Mouse (Mus musculus): ENCODE measurements around the gene Dbh. TPM values are rescaled to one million over a fixed set of nuclear protein-coding genes. Genes with fewer than 3 reads are reported as not detected.

The Dbh gene
- polyA plus RNA-seq, 1 experiment from 2014 or later = not detected

- H3K36me3 ChIP-seq (ENCODE audit: control insufficient read depth, insufficient read depth) = no peaks in the 10 kb centered on the region
- 40% methylated on average over 10 of the region's 10 CpGs for WGBS
- no peak overlapping the region for H3K4me3 ChIP-seq (replicated peaks; ENCODE audit: low read length)
- no peaks in the 10 kb centered on the region for H3K4me1 ChIP-seq (replicated peaks; ENCODE audit: control insufficient read depth, insufficient read depth, low read length)
- no peak for ATAC-seq
- H3K9ac ChIP-seq (replicated peaks; ENCODE audit: low read depth, low read length) = no peak overlapping the region
- H3K27ac ChIP-seq (ENCODE audit: low read length) = no peak overlapping the region
- H3K9me3 ChIP-seq (ENCODE audit: control insufficient read depth, low read length) = no peaks in the 10 kb centered on the region
- H3K4me2 ChIP-seq (ENCODE audit: low read length) = no peak overlapping the region
- H3K27me3 ChIP-seq (replicated peaks; ENCODE audit: control insufficient read depth, insufficient read depth, low read length) = no peaks in the 10 kb centered on the region
Measured at GRCm38 (mm10) chr2:27154466-27155185, 10.4 kb upstream of the Dbh start.

DNA sequence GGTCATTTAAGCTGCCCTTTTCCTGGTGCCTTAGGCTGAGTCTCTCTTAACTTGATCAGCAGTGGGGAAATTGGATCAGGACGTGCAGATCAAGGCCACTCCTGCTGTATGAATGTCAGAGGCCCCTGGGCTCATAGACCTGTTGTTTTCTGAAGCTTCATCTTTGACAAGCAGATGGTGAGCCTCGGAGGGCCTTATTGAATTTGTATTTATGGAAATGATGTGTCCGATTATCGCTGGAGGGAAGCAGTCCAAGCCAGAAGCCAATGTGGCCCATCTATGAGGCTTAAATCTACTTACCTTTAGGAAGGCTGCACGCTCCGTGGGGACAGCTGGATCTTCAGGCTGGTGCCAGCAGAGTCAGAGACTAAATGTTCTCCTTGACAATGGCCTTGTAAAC, 8.4 kb upstream of the Dbh start:
- no peaks in the 10 kb centered on the region for H3K4me1 ChIP-seq (replicated peaks; ENCODE audit: control insufficient read depth, insufficient read depth, low read length)
- no peak overlapping the region for H3K4me3 ChIP-seq (replicated peaks; ENCODE audit: low read length)
- H3K36me3 ChIP-seq (ENCODE audit: control insufficient read depth, insufficient read depth) = no peaks in the 10 kb centered on the region
- no peak overlapping the region for H3K9ac ChIP-seq (replicated peaks; ENCODE audit: low read depth, low read length)
- no peak for ATAC-seq
- no peaks in the 10 kb centered on the region for H3K27me3 ChIP-seq (replicated peaks; ENCODE audit: control insufficient read depth, insufficient read depth, low read length)
- H3K9me3 ChIP-seq (ENCODE audit: control insufficient read depth, low read length) = no peaks in the 10 kb centered on the region
- no peak overlapping the region for H3K4me2 ChIP-seq (ENCODE audit: low read length)
- 58% methylated on average over 6 of the region's 6 CpGs for WGBS
- H3K27ac ChIP-seq (ENCODE audit: low read length) = no peak overlapping the region

DNA sequence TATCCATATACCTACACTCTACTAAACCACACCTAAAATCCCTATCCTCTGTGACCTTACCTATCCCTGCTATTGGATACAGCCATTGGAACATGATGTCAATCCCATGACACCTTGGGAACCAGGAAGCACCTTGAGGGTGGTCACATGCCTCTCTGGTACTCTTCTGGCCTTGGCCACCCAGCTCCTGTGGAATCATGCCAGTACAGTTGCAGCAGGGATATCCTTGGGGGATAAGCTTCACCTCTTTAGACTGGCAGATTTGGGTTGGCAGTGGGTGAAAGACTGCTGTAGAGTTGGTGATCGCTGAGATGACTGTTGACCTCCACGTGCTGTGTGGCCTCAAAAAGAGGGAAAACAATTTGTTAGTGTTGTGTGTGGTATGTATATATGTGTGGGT, 3.5 kb upstream of the Dbh start:
- Histone ChIP-seq H3K27me3 (replicated peaks; ENCODE audit: control insufficient read depth, insufficient read depth, low read length) (no peaks in the 10 kb centered on the region), H3K27ac (ENCODE audit: low read length) (no peak overlapping the region), H3K36me3 (ENCODE audit: control insufficient read depth, insufficient read depth) (no peaks in the 10 kb centered on the region), H3K4me3 (replicated peaks; ENCODE audit: low read length) (no peak overlapping the region), H3K4me2 (ENCODE audit: low read length) (no peak overlapping the region), H3K4me1 (replicated peaks; ENCODE audit: control insufficient read depth, insufficient read depth, low read length) (peaks cover 5% of the 10 kb centered on the region), H3K9me3 (ENCODE audit: control insufficient read depth, low read length) (no peaks in the 10 kb centered on the region), H3K9ac (replicated peaks; ENCODE audit: low read depth, low read length) (no peak overlapping the region)
- no peak for ATAC-seq
- 87% methylated on average over 2 of the region's 2 CpGs for WGBS

- H3K27me3 ChIP-seq (replicated peaks; ENCODE audit: control insufficient read depth, insufficient read depth, low read length) = no peaks in the 10 kb centered on the region
- no peak overlapping the region for H3K27ac ChIP-seq (ENCODE audit: low read length)
- no peaks in the 10 kb centered on the region for H3K9me3 ChIP-seq (ENCODE audit: control insufficient read depth, low read length)
- H3K4me3 ChIP-seq (replicated peaks; ENCODE audit: low read length) = no peak overlapping the region
- 44% methylated on average over 11 of the region's 11 CpGs for WGBS
- H3K4me1 ChIP-seq (replicated peaks; ENCODE audit: control insufficient read depth, insufficient read depth, low read length) = peaks cover 5% of the 10 kb centered on the region
- no peaks in the 10 kb centered on the region for H3K36me3 ChIP-seq (ENCODE audit: control insufficient read depth, insufficient read depth)
- no peak overlapping the region for H3K9ac ChIP-seq (replicated peaks; ENCODE audit: low read depth, low read length)
- no peak overlapping the region for H3K4me2 ChIP-seq (ENCODE audit: low read length)
- no peak for ATAC-seq
Measured at GRCm38 (mm10) chr2:27162656-27163055, 2.4 kb upstream of the Dbh start.

DNA sequence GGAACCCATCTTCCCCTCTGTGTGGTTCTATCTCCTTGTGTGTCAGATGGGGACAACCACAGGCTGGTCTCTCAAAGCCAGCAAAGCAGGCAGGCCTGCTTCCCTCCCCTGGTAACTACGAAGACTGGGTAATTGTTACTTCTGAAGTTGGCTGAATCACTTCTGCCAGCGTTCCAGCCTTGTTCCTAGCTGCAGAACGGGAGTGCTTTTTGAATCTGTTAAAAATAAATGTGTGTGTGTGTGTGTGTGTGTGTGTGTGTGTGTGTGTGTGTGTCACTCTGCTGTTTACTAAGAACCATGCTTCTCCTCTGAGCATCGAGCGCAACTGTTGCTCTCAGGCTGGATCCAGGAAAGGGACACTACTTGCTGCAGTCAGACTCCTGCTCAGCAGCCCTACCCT, 1.2 kb upstream of the Dbh start:
- Histone ChIP-seq H3K9me3 (ENCODE audit: control insufficient read depth, low read length) (no peaks in the 10 kb centered on the region), H3K27me3 (replicated peaks; ENCODE audit: control insufficient read depth, insufficient read depth, low read length) (no peaks in the 10 kb centered on the region), H3K36me3 (ENCODE audit: control insufficient read depth, insufficient read depth) (no peaks in the 10 kb centered on the region), H3K4me1 (replicated peaks; ENCODE audit: control insufficient read depth, insufficient read depth, low read length) (peaks cover 5% of the 10 kb centered on the region), H3K4me3 (replicated peaks; ENCODE audit: low read length) (no peak overlapping the region), H3K9ac (replicated peaks; ENCODE audit: low read depth, low read length) (no peak overlapping the region), H3K27ac (ENCODE audit: low read length) (no peak overlapping the region; the same call in 1 of the 2 replicates), H3K4me2 (ENCODE audit: low read length) (no peak overlapping the region)
- no peak for ATAC-seq
- WGBS = 51% methylated on average over 5 of the region's 5 CpGs

- Histone ChIP-seq H3K4me1 (replicated peaks; ENCODE audit: control insufficient read depth, insufficient read depth, low read length) (peaks cover 5% of the 10 kb centered on the region), H3K27me3 (replicated peaks; ENCODE audit: control insufficient read depth, insufficient read depth, low read length) (no peaks in the 10 kb centered on the region), H3K4me2 (ENCODE audit: low read length) (no peak overlapping the region), H3K9me3 (ENCODE audit: control insufficient read depth, low read length) (no peaks in the 10 kb centered on the region), H3K4me3 (replicated peaks; ENCODE audit: low read length) (no peak overlapping the region), H3K9ac (replicated peaks; ENCODE audit: low read depth, low read length) (no peak overlapping the region), H3K36me3 (ENCODE audit: control insufficient read depth, insufficient read depth) (no peaks in the 10 kb centered on the region), H3K27ac (ENCODE audit: low read length) (no peak overlapping the region)
- no peak for ATAC-seq
- 82% methylated on average over 2 of the region's 2 CpGs for WGBS
Measured at GRCm38 (mm10) chr2:27166074-27166473, 1.0 kb downstream of the Dbh start.

GRCm38 (mm10) chr2:27166999-27167398, 2.0 kb downstream of the Dbh start:
- 41% methylated on average over 2 of the region's 2 CpGs for WGBS
- Histone ChIP-seq H3K4me2 (ENCODE audit: low read length) (no peak overlapping the region), H3K4me3 (replicated peaks; ENCODE audit: low read length) (no peak overlapping the region), H3K9me3 (ENCODE audit: control insufficient read depth, low read length) (no peaks in the 10 kb centered on the region), H3K9ac (replicated peaks; ENCODE audit: low read depth, low read length) (no peak overlapping the region), H3K27ac (ENCODE audit: low read length) (no peak overlapping the region), H3K4me1 (replicated peaks; ENCODE audit: control insufficient read depth, insufficient read depth, low read length) (peaks cover 5% of the 10 kb centered on the region), H3K27me3 (replicated peaks; ENCODE audit: control insufficient read depth, insufficient read depth, low read length) (no peaks in the 10 kb centered on the region), H3K36me3 (ENCODE audit: control insufficient read depth, insufficient read depth) (no peaks in the 10 kb centered on the region)
- no peak for ATAC-seq

- H3K4me2 ChIP-seq (ENCODE audit: low read length) = no peak overlapping the region
- H3K4me3 ChIP-seq (replicated peaks; ENCODE audit: low read length) = no peak overlapping the region
- no peaks in the 10 kb centered on the region for H3K4me1 ChIP-seq (replicated peaks; ENCODE audit: control insufficient read depth, insufficient read depth, low read length)
- H3K9me3 ChIP-seq (ENCODE audit: control insufficient read depth, low read length) = no peaks in the 10 kb centered on the region
- no peaks in the 10 kb centered on the region for H3K27me3 ChIP-seq (replicated peaks; ENCODE audit: control insufficient read depth, insufficient read depth, low read length)
- WGBS = 68% methylated on average over 2 of the region's 2 CpGs
- no peak overlapping the region for H3K27ac ChIP-seq (ENCODE audit: low read length)
- no peak for ATAC-seq
- H3K9ac ChIP-seq (replicated peaks; ENCODE audit: low read depth, low read length) = no peak overlapping the region
- no peaks in the 10 kb centered on the region for H3K36me3 ChIP-seq (ENCODE audit: control insufficient read depth, insufficient read depth)
Measured at GRCm38 (mm10) chr2:27174242-27174641, 9.2 kb downstream of the Dbh start.

DNA sequence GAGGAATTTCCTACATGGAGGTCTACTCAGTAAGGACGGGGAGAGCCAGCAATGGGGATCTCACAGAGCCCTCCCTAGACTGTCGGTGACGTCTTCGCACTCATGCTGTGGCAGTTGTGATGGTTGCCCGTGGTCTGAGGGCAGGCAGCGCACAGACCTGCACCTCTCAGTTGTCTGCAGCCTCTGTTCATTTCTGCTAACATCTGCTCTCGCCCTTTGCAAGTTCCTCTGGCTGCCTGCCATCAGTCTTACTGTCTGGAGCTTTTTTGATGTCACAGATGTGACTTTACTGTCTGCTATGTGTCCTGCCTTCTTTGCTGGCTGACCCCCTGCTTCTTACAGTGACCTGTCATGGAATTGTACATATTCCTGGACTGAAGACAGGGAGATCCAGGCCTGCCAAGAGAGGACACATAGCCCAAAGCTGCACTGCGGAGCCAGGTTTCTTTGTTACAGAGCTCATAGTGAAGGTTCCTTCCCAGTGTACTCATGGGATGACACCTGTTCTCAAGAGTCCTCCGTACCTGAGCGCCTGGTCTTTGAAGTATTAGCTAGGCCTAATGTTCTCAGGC, 10.7 kb downstream of the Dbh start:
- H3K4me3 ChIP-seq (replicated peaks; ENCODE audit: low read length) = no peak overlapping the region
- no peak overlapping the region for H3K4me2 ChIP-seq (ENCODE audit: low read length)
- WGBS = 76% methylated on average over 10 of the region's 10 CpGs
- H3K27me3 ChIP-seq (replicated peaks; ENCODE audit: control insufficient read depth, insufficient read depth, low read length) = no peaks in the 10 kb centered on the region
- no peak overlapping the region for H3K27ac ChIP-seq (ENCODE audit: low read length)
- H3K36me3 ChIP-seq (ENCODE audit: control insufficient read depth, insufficient read depth) = no peaks in the 10 kb centered on the region
- no peak for ATAC-seq
- H3K4me1 ChIP-seq (replicated peaks; ENCODE audit: control insufficient read depth, insufficient read depth, low read length) = no peaks in the 10 kb centered on the region
- no peak overlapping the region for H3K9ac ChIP-seq (replicated peaks; ENCODE audit: low read depth, low read length)
- no peaks in the 10 kb centered on the region for H3K9me3 ChIP-seq (ENCODE audit: control insufficient read depth, low read length)
